Mouse (Mus musculus): ENCODE data around the gene Rps11. TPM values are rescaled to one million over a fixed set of nuclear protein-coding genes. Genes with fewer than 3 reads are reported as not detected.
"Not testable (repeated sequence)": the region's sequence is repeated elsewhere in the genome, so short reads cannot be mapped to it uniquely, and the experiment has no call there.

Gene Rps11
- polyA plus RNA-seq, 1 experiment from 2014 or later = 1,305 TPM

GRCm38 (mm10) chr7:45157459-45157858 lies 33.2 kb upstream of the Rps11 start:
- Histone ChIP-seq H3K4me3 (ENCODE audit: low read depth, low read length) (no peak overlapping the region), H3K36me3 (ENCODE audit: control insufficient read depth, insufficient read depth, low read length) (peaks cover 8% of the 10 kb centered on the region; the same call in 1 of the 2 replicates), H3K27ac (ENCODE audit: low read depth, low read length) (no peak overlapping the region), H3K27me3 (ENCODE audit: control insufficient read depth, insufficient read depth, low read length) (peaks cover under 1% of the 10 kb centered on the region), H3K9me3 (replicated peaks; ENCODE audit: control insufficient read depth, low read length) (no peaks in the 10 kb centered on the region; the same call in 1 of the 2 replicates), H3K9ac (ENCODE audit: low read depth, low read length) (no peak overlapping the region), H3K4me1 (ENCODE audit: control insufficient read depth, insufficient read depth, low read length) (no peaks in the 10 kb centered on the region; the same call in 1 of the 2 replicates), H3K4me2 (no peak overlapping the region)
- 86% methylated on average over 14 of the region's 14 CpGs for WGBS (ENCODE audit: insufficient replicate concordance)
- ATAC-seq (replicated peaks; ENCODE audit: insufficient number of reproducible peaks, low FRiP score, low TSS enrichment) = no peak

GRCm38 (mm10) chr7:45156206-45156605 lies 32.0 kb upstream of the Rps11 start:
- no peak overlapping the region for H3K27ac ChIP-seq (ENCODE audit: low read depth, low read length)
- H3K27me3 ChIP-seq (ENCODE audit: control insufficient read depth, insufficient read depth, low read length) = no peaks in the 10 kb centered on the region
- no peak for ATAC-seq (replicated peaks; ENCODE audit: insufficient number of reproducible peaks, low FRiP score, low TSS enrichment)
- no peaks in the 10 kb centered on the region; the same call in 1 of the 2 replicates for H3K4me1 ChIP-seq (ENCODE audit: control insufficient read depth, insufficient read depth, low read length)
- 89% methylated on average over 15 of the region's 15 CpGs for WGBS (ENCODE audit: insufficient replicate concordance)
- H3K9me3 ChIP-seq (replicated peaks; ENCODE audit: control insufficient read depth, low read length) = no peaks in the 10 kb centered on the region; the same call in 1 of the 2 replicates
- peaks cover 8% of the 10 kb centered on the region; the same call in 1 of the 2 replicates for H3K36me3 ChIP-seq (ENCODE audit: control insufficient read depth, insufficient read depth, low read length)
- no peak overlapping the region for H3K9ac ChIP-seq (ENCODE audit: low read depth, low read length)
- H3K4me2 ChIP-seq = no peak overlapping the region
- no peak overlapping the region for H3K4me3 ChIP-seq (ENCODE audit: low read depth, low read length)

- H3K27ac ChIP-seq (ENCODE audit: low read depth, low read length) = no peak overlapping the region
- ATAC-seq (replicated peaks; ENCODE audit: insufficient number of reproducible peaks, low FRiP score, low TSS enrichment) = no peak
- H3K9ac ChIP-seq (ENCODE audit: low read depth, low read length) = no peak overlapping the region
Observed at GRCm38 (mm10) chr7:45155590-45155989, 31.4 kb upstream of the Rps11 start.

GRCm38 (mm10) chr7:45154993-45155514 lies 30.8 kb upstream of the Rps11 start:
- H3K4me3 ChIP-seq (ENCODE audit: low read depth, low read length) = peak overlapping the region; percentile 74
- H3K9ac ChIP-seq (ENCODE audit: low read depth, low read length) = peak overlapping the region; percentile 34; the same call in 1 of the 2 replicates
- WGBS (ENCODE audit: insufficient replicate concordance) = 69% methylated on average over 12 of the region's 12 CpGs
- H3K27me3 ChIP-seq (ENCODE audit: control insufficient read depth, insufficient read depth, low read length) = no peaks in the 10 kb centered on the region
- peaks cover 6% of the 10 kb centered on the region; the same call in 1 of the 2 replicates for H3K36me3 ChIP-seq (ENCODE audit: control insufficient read depth, insufficient read depth, low read length)
- ATAC-seq (replicated peaks; ENCODE audit: insufficient number of reproducible peaks, low FRiP score, low TSS enrichment) = 0 out of 2 replicates have a peak, but pooled peaks have one; percentile 0
- H3K9me3 ChIP-seq (replicated peaks; ENCODE audit: control insufficient read depth, low read length) = no peaks in the 10 kb centered on the region
- H3K4me2 ChIP-seq = peak overlapping the region; percentile 91
- 0 out of 2 replicates have a peak overlapping the region, but pooled peaks have one; percentile 15 for H3K27ac ChIP-seq (ENCODE audit: low read depth, low read length)
- peaks cover 3% of the 10 kb centered on the region for H3K4me1 ChIP-seq (ENCODE audit: control insufficient read depth, insufficient read depth, low read length)

More at GRCm38 (mm10) chr7:45155590-45155989, 31.4 kb upstream of the Rps11 start:
- peaks cover 2% of the 10 kb centered on the region for H3K4me1 ChIP-seq (ENCODE audit: control insufficient read depth, insufficient read depth, low read length)
- H3K9me3 ChIP-seq (replicated peaks; ENCODE audit: control insufficient read depth, low read length) = no peaks in the 10 kb centered on the region
- peaks cover 8% of the 10 kb centered on the region; the same call in 1 of the 2 replicates for H3K36me3 ChIP-seq (ENCODE audit: control insufficient read depth, insufficient read depth, low read length)
- no peaks in the 10 kb centered on the region for H3K27me3 ChIP-seq (ENCODE audit: control insufficient read depth, insufficient read depth, low read length)
- no peak overlapping the region for H3K4me3 ChIP-seq (ENCODE audit: low read depth, low read length)
- no peak overlapping the region for H3K4me2 ChIP-seq
- WGBS (ENCODE audit: insufficient replicate concordance) = 84% methylated on average over 9 of the region's 9 CpGs

GRCm38 (mm10) chr7:45154096-45154992 lies 30.1 kb upstream of the Rps11 start, which contains the start of the genes Pih1d1 and Aldh16a1:
TSS of gene Pih1d1 (plus strand) at chr7:45154303.
TSS of gene Aldh16a1 (minus strand) at chr7:45154584.
- peak; percentile 93 for ATAC-seq (replicated peaks; ENCODE audit: insufficient number of reproducible peaks, low FRiP score, low TSS enrichment)
- Histone ChIP-seq H3K27me3 (ENCODE audit: control insufficient read depth, insufficient read depth, low read length) (no peaks in the 10 kb centered on the region), H3K27ac (ENCODE audit: low read depth, low read length) (peak within 1 kb of the TSS; percentile 93), H3K4me1 (ENCODE audit: control insufficient read depth, insufficient read depth, low read length) (peaks cover 3% of the 10 kb centered on the region), H3K9me3 (replicated peaks; ENCODE audit: control insufficient read depth, low read length) (no peaks in the 10 kb centered on the region), H3K4me2 (peak within 1 kb of the TSS; percentile 91), H3K36me3 (ENCODE audit: control insufficient read depth, insufficient read depth, low read length) (peaks cover 6% of the 10 kb centered on the region; the same call in 1 of the 2 replicates), H3K4me3 (ENCODE audit: low read depth, low read length) (peak within 1 kb of the TSS; percentile 74), H3K9ac (ENCODE audit: low read depth, low read length) (peak within 1 kb of the TSS; percentile 95)
- whole genome bisulfite sequencing (ENCODE audit: insufficient replicate concordance) = 3% methylated on average over 69 of the region's 69 CpGs

GRCm38 (mm10) chr7:45153586-45153985 lies 29.3 kb upstream of the Rps11 start:
- peaks cover 3% of the 10 kb centered on the region for H3K4me1 ChIP-seq (ENCODE audit: control insufficient read depth, insufficient read depth, low read length)
- H3K36me3 ChIP-seq (ENCODE audit: control insufficient read depth, insufficient read depth, low read length) = 0 out of 2 replicates have a peak, but pooled peaks cover 2% of the 10 kb centered on the region
- H3K9ac ChIP-seq (ENCODE audit: low read depth, low read length) = peak overlapping the region; percentile 95
- peak overlapping the region; percentile 74 for H3K4me3 ChIP-seq (ENCODE audit: low read depth, low read length)
- H3K27ac ChIP-seq (ENCODE audit: low read depth, low read length) = peak overlapping the region; percentile 93
- WGBS (ENCODE audit: insufficient replicate concordance) = 6% methylated on average over 5 of the region's 5 CpGs
- ATAC-seq (replicated peaks; ENCODE audit: insufficient number of reproducible peaks, low FRiP score, low TSS enrichment) = no peak
- no peaks in the 10 kb centered on the region for H3K27me3 ChIP-seq (ENCODE audit: control insufficient read depth, insufficient read depth, low read length)
- H3K4me2 ChIP-seq = peak overlapping the region; percentile 91
- no peaks in the 10 kb centered on the region for H3K9me3 ChIP-seq (replicated peaks; ENCODE audit: control insufficient read depth, low read length)

GRCm38 (mm10) chr7:45153052-45153451 lies 28.8 kb upstream of the Rps11 start:
- not testable (repeated sequence) for H3K9me3 ChIP-seq (replicated peaks; ENCODE audit: control insufficient read depth, low read length); H3K36me3 ChIP-seq (ENCODE audit: control insufficient read depth, insufficient read depth, low read length); H3K9ac ChIP-seq (ENCODE audit: low read depth, low read length); H3K27me3 ChIP-seq (ENCODE audit: control insufficient read depth, insufficient read depth, low read length); H3K27ac ChIP-seq (ENCODE audit: low read depth, low read length); H3K4me1 ChIP-seq (ENCODE audit: control insufficient read depth, insufficient read depth, low read length); H3K4me3 ChIP-seq (ENCODE audit: low read depth, low read length); ATAC-seq (replicated peaks; ENCODE audit: insufficient number of reproducible peaks, low FRiP score, low TSS enrichment)
- peak overlapping the region; percentile 91 for H3K4me2 ChIP-seq
- WGBS (ENCODE audit: insufficient replicate concordance) = 85% methylated on average over 2 of the region's 2 CpGs

- H3K36me3 ChIP-seq (ENCODE audit: control insufficient read depth, insufficient read depth, low read length) = no peaks in the 10 kb centered on the region
- H3K9ac ChIP-seq (ENCODE audit: low read depth, low read length) = no peak overlapping the region
- no peaks in the 10 kb centered on the region for H3K27me3 ChIP-seq (ENCODE audit: control insufficient read depth, insufficient read depth, low read length)
- 53% methylated on average over 11 of the region's 11 CpGs for WGBS (ENCODE audit: insufficient replicate concordance)
- ATAC-seq (replicated peaks; ENCODE audit: insufficient number of reproducible peaks, low FRiP score, low TSS enrichment) = no peak
- no peak overlapping the region for H3K4me2 ChIP-seq
- H3K4me3 ChIP-seq (ENCODE audit: low read depth, low read length) = no peak overlapping the region
- H3K9me3 ChIP-seq (replicated peaks; ENCODE audit: control insufficient read depth, low read length) = no peaks in the 10 kb centered on the region
- no peak overlapping the region for H3K27ac ChIP-seq (ENCODE audit: low read depth, low read length)
- H3K4me1 ChIP-seq (ENCODE audit: control insufficient read depth, insufficient read depth, low read length) = peaks cover 3% of the 10 kb centered on the region
Observed at GRCm38 (mm10) chr7:45151303-45151702, 27.1 kb upstream of the Rps11 start.

All from heart, embryonic 11.5 days (tissue).